In genomic region chr4:124592241-124592640, GRCm38 (mm10) we compare ENCODE assay signal across 29 mouse cellular contexts. TPM values are rescaled to one million over a fixed set of nuclear protein-coding genes. Genes with fewer than 3 reads are reported as not detected.
A peak's percentile ranks its signal among the peaks of the same experiment; 100 is the strongest.
DNase-seq lines count a peak whose midpoint lies in the region; ATAC-seq lines count a peak whose summit lies in the region.
"Had no signal": no experiment of that assay in that cellular context is flagged by ENCODE, and none has a peak within 500 bp of the region (broad histone marks: within the 10 kb centered on the region; RNA-seq: fewer than 3 reads in every experiment).

No protein-coding gene starts in this region.

- no peak overlapping the region for H3K4me2 ChIP-seq in forebrain, embryonic 14.5 days (ENCODE audit: low read length)
- H3K4me2 ChIP-seq in forebrain, embryonic 11.5 days (ENCODE audit: low read depth, low read length, severe bottlenecking), result no peak overlapping the region
- no peak overlapping the region for H3K4me2 ChIP-seq in midbrain, embryonic 13.5 days (replicated peaks)
- H3K4me2 ChIP-seq: heart, embryonic 15.5 days; hindbrain, embryonic 14.5 days; limb, embryonic 15.5 days; lung, embryonic 14.5 days had no signal

- H3K9ac ChIP-seq in forebrain, embryonic 14.5 days (ENCODE audit: low read length), result no peak overlapping the region
- H3K9ac ChIP-seq in forebrain, embryonic 11.5 days (ENCODE audit: low read length), result no peak overlapping the region
- H3K9ac ChIP-seq in midbrain, embryonic 13.5 days (replicated peaks), result no peak overlapping the region
- H3K9ac ChIP-seq: heart, embryonic 15.5 days; hindbrain, embryonic 14.5 days; limb, embryonic 15.5 days; liver, embryonic 14.5 days; lung, embryonic 14.5 days had no signal

- H3K27me3 ChIP-seq in forebrain, embryonic 14.5 days (replicated peaks; ENCODE audit: control insufficient read depth, insufficient read depth, low read length), result no peaks in the 10 kb centered on the region
- H3K27me3 ChIP-seq in forebrain, embryonic 11.5 days (ENCODE audit: control insufficient read depth, insufficient read depth, low read length), result no peaks in the 10 kb centered on the region; the same call in 1 of the 2 replicates
- peaks cover 11% of the 10 kb centered on the region; the same call in 1 of the 2 replicates for H3K27me3 ChIP-seq in midbrain, embryonic 13.5 days
- peaks cover 32% of the 10 kb centered on the region for H3K27me3 ChIP-seq in midbrain, embryonic 10.5 days (ENCODE audit: low read depth, poor library complexity, severe bottlenecking)
- H3K27me3 ChIP-seq: Patski had no signal

- no peak for ATAC-seq in forebrain, embryonic 14.5 days
- no peak for ATAC-seq in forebrain, embryonic 11.5 days (replicated peaks; ENCODE audit: low FRiP score)
- ATAC-seq in midbrain, embryonic 13.5 days, result 0 out of 2 replicates have a peak, but pooled peaks have one; percentile 41
- ATAC-seq: inflammation-experienced regulatory T-cells, adult 6 months; Patski had no signal

- H3K9me3 ChIP-seq in forebrain, embryonic 14.5 days (replicated peaks; ENCODE audit: control insufficient read depth, low read length), result no peaks in the 10 kb centered on the region
- no peaks in the 10 kb centered on the region for H3K9me3 ChIP-seq in forebrain, embryonic 11.5 days (ENCODE audit: control insufficient read depth, low read length)
- H3K9me3 ChIP-seq in midbrain, embryonic 13.5 days, result no peaks in the 10 kb centered on the region
- H3K9me3 ChIP-seq in midbrain, embryonic 10.5 days (replicated peaks), result no peaks in the 10 kb centered on the region
- H3K9me3 ChIP-seq: G1E; heart, embryonic 15.5 days; limb, embryonic 15.5 days had no signal

- peaks cover 33% of the 10 kb centered on the region for H3K4me1 ChIP-seq in forebrain, embryonic 14.5 days (ENCODE audit: control insufficient read depth, insufficient read depth, low read length)
- H3K4me1 ChIP-seq in forebrain, embryonic 11.5 days (replicated peaks; ENCODE audit: control insufficient read depth, insufficient read depth, low read length), result peaks cover 11% of the 10 kb centered on the region; the same call in 1 of the 2 replicates
- peaks cover 21% of the 10 kb centered on the region for H3K4me1 ChIP-seq in midbrain, embryonic 13.5 days (replicated peaks)
- peaks cover 37% of the 10 kb centered on the region for H3K4me1 ChIP-seq in midbrain, embryonic 10.5 days
- H3K4me1 ChIP-seq: heart, embryonic 15.5 days had no signal

- H3K36me3 ChIP-seq in forebrain, embryonic 14.5 days (ENCODE audit: control insufficient read depth, insufficient read depth, low read length), result no peaks in the 10 kb centered on the region
- H3K36me3 ChIP-seq in forebrain, embryonic 11.5 days (ENCODE audit: control insufficient read depth, insufficient read depth, low read length), result no peaks in the 10 kb centered on the region
- no peaks in the 10 kb centered on the region for H3K36me3 ChIP-seq in midbrain, embryonic 13.5 days
- no peaks in the 10 kb centered on the region for H3K36me3 ChIP-seq in midbrain, embryonic 10.5 days
- H3K36me3 ChIP-seq: G1E; heart, embryonic 15.5 days; limb, embryonic 15.5 days had no signal

- peak; percentile 55 for DNase-seq in forebrain, embryonic 14.5 days (ENCODE audit: low spot score)
- DNase-seq in forebrain, embryonic 11.5 days (ENCODE audit: low spot score), result no peak
- DNase-seq in midbrain, embryonic 10.5 days (ENCODE audit: low spot score), result no peak
- DNase-seq in fat pad, adult 2 months (ENCODE audit: extremely low read depth, low read depth, low spot score), result peak; percentile 80
- peak; percentile 50 to 57 for DNase-seq in layer of hippocampus, postnatal 10 days (ENCODE audit: low spot score in 2 of 2)
- DNase-seq in thymus, postnatal 14 days, result no peak
- DNase-seq: adrenal gland, adult 8-10 months; B cell, adult 2 months; cerebellum, adult 8-10 months; gastrocnemius, adult 2 months; heart, postnatal 4 days; kidney, adult 18-20 months; kidney, postnatal 4 days; lung, embryonic 14.5 days; thymus, adult 2 months had no signal

- H3K27ac ChIP-seq in forebrain, embryonic 14.5 days (ENCODE audit: low read depth, low read length), result peak overlapping the region; percentile 67
- H3K27ac ChIP-seq in forebrain, embryonic 11.5 days (ENCODE audit: low read depth, low read length), result no peak overlapping the region
- H3K27ac ChIP-seq in midbrain, embryonic 13.5 days, result no peak overlapping the region
- H3K27ac ChIP-seq in midbrain, embryonic 10.5 days (replicated peaks), result no peak overlapping the region
- H3K27ac ChIP-seq: gastrocnemius, adult 2 months; heart, embryonic 15.5 days; hindbrain, embryonic 14.5 days; limb, embryonic 15.5 days; liver, embryonic 14.5 days; stomach, postnatal 0 days had no signal

- H3K4me3 ChIP-seq in forebrain, embryonic 14.5 days (ENCODE audit: low read depth, low read length), result no peak overlapping the region
- no peak overlapping the region for H3K4me3 ChIP-seq in forebrain, embryonic 11.5 days (ENCODE audit: low read depth, low read length)
- no peak overlapping the region for H3K4me3 ChIP-seq in midbrain, embryonic 13.5 days (replicated peaks)
- no peak overlapping the region for H3K4me3 ChIP-seq in midbrain, embryonic 10.5 days
- H3K4me3 ChIP-seq: gastrocnemius, adult 2 months; heart, embryonic 15.5 days; limb, embryonic 15.5 days had no signal

- 53% methylated on average over 5 of the region's 5 CpGs for WGBS in forebrain, embryonic 14.5 days
- WGBS in forebrain, embryonic 11.5 days, result 89% methylated on average over 5 of the region's 5 CpGs
- WGBS in midbrain, embryonic 13.5 days, result 84% methylated on average over 5 of the region's 5 CpGs
- WGBS in midbrain, embryonic 10.5 days, result 87% methylated on average over 5 of the region's 5 CpGs

RNA-seq across cellular contexts. Expression of gene 3100002H09Rik, which starts 18.4 kb away (rescaled TPM):
- not detected in 2 replicates for polyA plus RNA-seq in forebrain, embryonic 14.5 days (2014; fragmentation: Nextera tagmentation; extraction: Ambion mirVana)
- polyA plus RNA-seq in forebrain, embryonic 11.5 days (2014; fragmentation: Nextera tagmentation; extraction: Ambion mirVana), result 0.67 TPM in 1 of 2 replicates, not detected in the other
- 0.79 and 1.1 TPM in 2 replicates for polyA plus RNA-seq in midbrain, embryonic 13.5 days (2015; fragmentation: Nextera tagmentation; extraction: Ambion mirVana)
- 0.73 and 1.9 TPM in 2 replicates for polyA plus RNA-seq in midbrain, embryonic 10.5 days (2016; fragmentation: Nextera tagmentation; extraction: Ambion mirVana)
- total RNA-seq in layer of hippocampus, postnatal 10 days (2021), result 1 to 10 TPM in 1 of 2 experiments, under 1 TPM in 1; 0.94 to 1.7 TPM
- total RNA-seq: adrenal gland, adult 8-10 months; CH12.LX; common myeloid progenitor, adult 5-6 weeks; gastrocnemius, adult 2 months; gastrocnemius, postnatal 4 days; heart, postnatal 4 days; megakaryocyte, adult 5-6 weeks had no signal
- polyA plus RNA-seq: embryonic facial prominence, embryonic 11.5 days; G1E; hindbrain, embryonic 14.5 days; inflammation-experienced regulatory T-cells, adult 6 months; limb, embryonic 15.5 days; liver, embryonic 14.5 days; lung, embryonic 14.5 days; Patski; stomach, postnatal 0 days; thymus, adult 2 months had no signal

Comparison
In these comparisons a context has a peak if more than half of its experiments do, and no peak if none do; other contexts are left out.
1. DNase-seq: peak in forebrain, embryonic 14.5 days (single experiment), fat pad, adult 2 months (single experiment) and layer of hippocampus, postnatal 10 days (2 of 2); none in forebrain, embryonic 11.5 days (single experiment), midbrain, embryonic 10.5 days (single experiment) and thymus, postnatal 14 days (single experiment).